Mouse (Mus musculus) liver, embryonic 14.5 days (tissue): ENCODE measurements around the gene Nkx2-3.

Experiments used
- CTCF ChIP-seq: IDR thresholded peaks from 2 replicates; pipeline ENCODE4 v1.5.1; 2016; ENCODE audit warnings: antibody characterized with exemption, low read depth, control low read depth
- EP300 ChIP-seq: IDR thresholded peaks from 2 replicates; pipeline ENCODE4 v1.6.1; 2016; ENCODE audit warnings: antibody characterized with exemption, low read depth

DNA sequence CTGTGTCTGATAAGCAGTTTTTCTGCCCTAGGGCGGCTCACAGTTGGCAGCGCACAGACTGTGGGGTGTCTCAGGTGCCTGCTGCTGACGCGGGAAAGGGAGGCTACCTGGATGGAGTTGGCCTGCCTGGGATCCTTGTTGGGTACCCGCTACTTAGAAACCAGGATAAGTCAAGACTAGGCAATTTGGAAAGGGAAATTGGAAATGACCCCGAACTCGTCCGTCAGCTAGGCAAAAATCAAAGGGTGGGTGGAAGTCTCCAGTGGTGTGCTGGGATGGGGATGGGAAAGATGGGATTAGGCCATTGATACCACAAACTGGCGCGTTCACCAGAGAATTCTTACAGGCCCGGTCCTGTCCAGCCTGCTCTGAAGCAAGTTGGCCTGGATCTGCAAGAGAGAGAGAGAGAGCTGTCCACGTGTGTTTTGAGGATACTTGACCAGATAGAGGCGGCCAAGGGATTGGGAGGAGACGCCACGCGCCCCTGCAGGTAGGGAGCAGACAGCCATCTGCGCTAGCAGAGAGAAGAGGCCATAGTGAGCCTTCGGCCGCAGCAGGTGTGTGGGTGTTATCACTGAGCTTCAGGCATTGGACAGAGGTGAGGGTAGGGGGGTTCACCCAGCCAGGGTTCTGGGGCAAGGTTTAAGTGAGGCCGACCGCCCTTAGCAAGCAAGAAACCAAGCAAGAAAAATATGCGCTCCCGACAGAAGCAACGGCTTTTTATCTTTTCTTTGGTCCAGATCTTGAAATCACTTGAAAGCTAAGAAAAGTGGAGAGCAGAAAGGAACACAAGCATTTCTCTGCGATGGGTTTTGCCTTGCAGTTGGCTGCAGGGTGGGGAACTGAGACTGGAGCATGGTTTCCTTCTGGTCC is 2.4 kb upstream of the Nkx2-3 start:
- TF ChIP-seq EP300 (no peak), CTCF (no peak)
